Mouse (Mus musculus): Measurements from ENCODE around the gene Nans. TPM values are rescaled to one million over a fixed set of nuclear protein-coding genes. Genes with fewer than 3 reads are reported as not detected.

Nans gene
- total RNA-seq, 2 experiments from 2014 or later, result 38.3 to 43.8 TPM

GRCm38 (mm10) chr4:46485696-46486417 lies 3.2 kb upstream of the Nans start:
- peak; percentile 81 to 90 for DNase-seq

GRCm38 (mm10) chr4:46487348-46487747 lies 1.7 kb upstream of the Nans start:
- peak; percentile 60 to 74 for DNase-seq

GRCm38 (mm10) chr4:46493071-46493470 lies 4.0 kb downstream of the Nans start:
- no peak for DNase-seq

GRCm38 (mm10) chr4:46495543-46495942 lies 6.5 kb downstream of the Nans start:
- no peak for DNase-seq

GRCm38 (mm10) chr4:46497286-46497892 lies 8.3 kb downstream of the Nans start:
- peak; percentile 69 to 80 for DNase-seq

GRCm38 (mm10) chr4:46498511-46498910 lies 9.5 kb downstream of the Nans start:
- DNase-seq, result no peak

- DNase-seq, result peak; percentile 41 to 60
Measured at GRCm38 (mm10) chr4:46498976-46499375, 9.9 kb downstream of the Nans start.

GRCm38 (mm10) chr4:46502606-46503502 lies 13.8 kb downstream of the Nans start:
- no peak for DNase-seq

GRCm38 (mm10) chr4:46503881-46504280 lies 14.8 kb downstream of the Nans start:
- no peak for DNase-seq

- DNase-seq, result no peak
Measured at GRCm38 (mm10) chr4:46505361-46506057, 16.5 kb downstream of the Nans start.

GRCm38 (mm10) chr4:46506801-46507610 lies 18.0 kb downstream of the Nans start:
- DNase-seq, result peak; percentile 98 to 99

- peak; percentile 89 to 90 for DNase-seq
Measured at GRCm38 (mm10) chr4:46507736-46508460, 18.9 kb downstream of the Nans start.

- no peak for DNase-seq
Measured at GRCm38 (mm10) chr4:46520491-46520890, 31.4 kb downstream of the Nans start.

- DNase-seq, result no peak
Measured at GRCm38 (mm10) chr4:46521457-46521856, 32.4 kb downstream of the Nans start.

GRCm38 (mm10) chr4:46523324-46523723 lies 34.3 kb downstream of the Nans start:
- no peak for DNase-seq

- DNase-seq, result no peak
Measured at GRCm38 (mm10) chr4:46526226-46526625, 37.2 kb downstream of the Nans start.

GRCm38 (mm10) chr4:46526798-46527557 lies 37.9 kb downstream of the Nans start:
- peak in 1 of 2 experiments; percentile 34 for DNase-seq

GRCm38 (mm10) chr4:46527558-46527926 lies 38.5 kb downstream of the Nans start:
- peak in 1 of 2 experiments; percentile 26 for DNase-seq

- DNase-seq, result no peak
Measured at GRCm38 (mm10) chr4:46529722-46530121, 40.7 kb downstream of the Nans start.

- DNase-seq, result no peak
Measured at GRCm38 (mm10) chr4:46532511-46532910, 43.5 kb downstream of the Nans start.
